Mouse (Mus musculus): ENCODE data around the gene Poldip3. TPM values are rescaled to one million over a fixed set of nuclear protein-coding genes. Genes with fewer than 3 reads are reported as not detected.

Gene Poldip3
- total and polyA plus RNA-seq, 3 experiments, result 77.0 to 78.9 (median 77.2) TPM

DNA sequence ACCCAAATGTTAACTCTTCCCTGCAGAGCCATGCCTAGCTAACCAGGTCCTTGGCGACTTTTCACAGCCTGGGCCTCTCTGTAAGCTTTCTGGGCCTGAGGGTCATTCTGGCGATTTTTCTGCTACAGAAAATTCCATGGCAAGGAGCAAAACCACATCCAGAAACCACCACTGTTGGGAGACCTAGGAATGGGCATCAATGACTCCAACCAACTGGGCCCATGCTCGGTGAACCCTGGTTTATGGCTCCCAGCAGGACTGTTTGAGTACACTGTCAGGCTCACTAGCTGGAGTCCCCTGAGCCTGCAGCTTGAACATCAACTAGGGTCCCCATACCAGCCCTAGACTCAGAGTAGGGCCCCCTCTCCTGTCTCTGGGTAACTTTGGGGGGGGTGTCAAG lies 19.1 kb upstream of the Poldip3 start:
- Histone ChIP-seq H3K79me2 (replicated peaks; ENCODE audit: control insufficient read depth, extremely low read depth, insufficient read depth, poor library complexity, severe bottlenecking) (no peaks in the 10 kb centered on the region), H3K36me3 (replicated peaks in 1 of 2; ENCODE audit: control insufficient read depth in 1 of 2, insufficient read depth in 1 of 2, low read length in 1 of 2) (peaks cover 5 to 53% of the 10 kb centered on the region in 2 experiments), H3K9ac (ENCODE audit: insufficient read depth, low read depth) (no peak overlapping the region), H3K4me3 (replicated peaks in 1 of 3; ENCODE audit: low read depth in 2 of 3, low read length in 2 of 3, poor library complexity in 1 of 3) (no peak overlapping the region), H3K9me3 (replicated peaks; ENCODE audit: low read length) (no peaks in the 10 kb centered on the region), H3K4me1 (ENCODE audit: control insufficient read depth in 1 of 2, insufficient read depth in 2 of 2) (peaks cover 9 to 74% of the 10 kb centered on the region in 2 experiments; a peak in 3 of 4 replicates), H3K4me2 (ENCODE audit: insufficient read depth, low read depth, poor library complexity, severe bottlenecking) (no peak overlapping the region), H3K27me3 (replicated peaks) (no peaks in the 10 kb centered on the region), H3K27ac (ENCODE audit: insufficient read depth, low read depth) (no peak overlapping the region)
- no peak for DNase-seq (ENCODE audit: extremely low read depth)
- in situ Hi-C loops (cut with MboI; ENCODE audit: low pct_ligation_motif_present, low pct_unique_long_range_greater_than_20kb, low sequenced_read_pairs) (no loop called here), dilution Hi-C loops (cut with MboI; ENCODE audit: extremely low pct_ligation_motif_present, extremely low pct_unique_long_range_greater_than_20kb, low sequenced_read_pairs) (no loop called here)
- TF ChIP-seq PAX5 (IDR thresholded peaks at IDR 0.05; ENCODE audit: low read length), result no peak
- TF ChIP-seq MAZ (IDR thresholded peaks at IDR 0.05; ENCODE audit: low read depth, low read length), result no peak
- TF ChIP-seq ELF1 (IDR thresholded peaks at IDR 0.05; ENCODE audit: low read depth, low read length), result no peak
- TF ChIP-seq UBTF (IDR thresholded peaks at IDR 0.05; ENCODE audit: low read depth, low read length), result no peak
- TF ChIP-seq ZC3H11A (IDR thresholded peaks at IDR 0.05; ENCODE audit: low read depth, low read length), result no peak
- no peak for TF ChIP-seq NRF1 (IDR thresholded peaks at IDR 0.05; ENCODE audit: low read depth, low read length)

- dilution Hi-C loops (cut with MboI; ENCODE audit: extremely low pct_ligation_motif_present, extremely low pct_unique_long_range_greater_than_20kb, low sequenced_read_pairs), result no loop called here
- no peaks in the 10 kb centered on the region for H3K79me2 ChIP-seq (replicated peaks; ENCODE audit: control insufficient read depth, extremely low read depth, insufficient read depth, poor library complexity, severe bottlenecking)
- in situ Hi-C loops (cut with MboI; ENCODE audit: low pct_ligation_motif_present, low pct_unique_long_range_greater_than_20kb, low sequenced_read_pairs), result no loop called here
- H3K4me2 ChIP-seq (ENCODE audit: insufficient read depth, low read depth, poor library complexity, severe bottlenecking), result no peak overlapping the region
- H3K4me3 ChIP-seq (replicated peaks in 1 of 3; ENCODE audit: low read depth in 2 of 3, low read length in 2 of 3, poor library complexity in 1 of 3), result no peak overlapping the region
- H3K9ac ChIP-seq (ENCODE audit: insufficient read depth, low read depth), result no peak overlapping the region
- peaks cover 8 to 56% of the 10 kb centered on the region in 2 experiments for H3K36me3 ChIP-seq (replicated peaks in 1 of 2; ENCODE audit: control insufficient read depth in 1 of 2, insufficient read depth in 1 of 2, low read length in 1 of 2)
- H3K4me1 ChIP-seq (ENCODE audit: control insufficient read depth in 1 of 2, insufficient read depth in 2 of 2), result peaks cover 13 to 77% of the 10 kb centered on the region in 2 experiments
- no peak overlapping the region for H3K27ac ChIP-seq (ENCODE audit: insufficient read depth, low read depth)
- H3K27me3 ChIP-seq (replicated peaks), result no peaks in the 10 kb centered on the region
- no peaks in the 10 kb centered on the region for H3K9me3 ChIP-seq (replicated peaks; ENCODE audit: low read length)
- TF ChIP-seq ZC3H11A (IDR thresholded peaks at IDR 0.05; ENCODE audit: low read depth, low read length), result no peak
- no peak for TF ChIP-seq ETS1 (conservative IDR thresholded peaks at IDR 0.05; ENCODE audit: low read depth, low read length)
- no peak for TF ChIP-seq MXI1 (IDR thresholded peaks at IDR 0.05; ENCODE audit: low read depth, low read length)
- TF ChIP-seq JUN (IDR thresholded peaks at IDR 0.05; ENCODE audit: insufficient read depth, low read depth, low read length), result no peak
- no peak for TF ChIP-seq KAT2A (IDR thresholded peaks at IDR 0.05; ENCODE audit: insufficient replicate concordance, low read length)
- TF ChIP-seq ZKSCAN1 (IDR thresholded peaks at IDR 0.05; ENCODE audit: borderline replicate concordance, low read depth, low read length), result no peak
- TF ChIP-seq PAX5 (IDR thresholded peaks at IDR 0.05; ENCODE audit: low read length), result no peak
- TF ChIP-seq CTCF (conservative IDR thresholded peaks at IDR 0.05 in 1 of 2, IDR thresholded peaks at IDR 0.05 in 1 of 2; ENCODE audit: low read depth in 2 of 2, low read length in 2 of 2), result no peak
- TF ChIP-seq HCFC1 (IDR thresholded peaks at IDR 0.05; ENCODE audit: low read depth, low read length), result no peak
- TF ChIP-seq USF1 (IDR thresholded peaks at IDR 0.05; ENCODE audit: low read depth, low read length), result no peak
- no peak for TF ChIP-seq E2F4 (IDR thresholded peaks at IDR 0.05; ENCODE audit: insufficient replicate concordance, low read depth, low read length)
- no peak for TF ChIP-seq SIN3A (IDR thresholded peaks at IDR 0.05; ENCODE audit: low read length)
- TF ChIP-seq NRF1 (IDR thresholded peaks at IDR 0.05; ENCODE audit: low read depth, low read length), result no peak
- TF ChIP-seq CHD1 (IDR thresholded peaks at IDR 0.05; ENCODE audit: low read depth, low read length), result no peak
- TF ChIP-seq USF2 (conservative IDR thresholded peaks at IDR 0.05; ENCODE audit: low read depth, low read length), result no peak
- no peak for DNase-seq (ENCODE audit: extremely low read depth)
Measured at GRCm38 (mm10) chr15:83167550-83168065, 18.4 kb upstream of the Poldip3 start.

Data from CH12.LX (cell line).